Mouse (Mus musculus) urinary bladder, postnatal 0 days (tissue): Measurements from ENCODE around the gene 4930572O03Rik. TPM values are rescaled to one million over a fixed set of nuclear protein-coding genes. Genes with fewer than 3 reads are reported as not detected.

Experiments
- polyA plus RNA-seq: library from polyadenylated mRNA; unstranded; fragments of >200 nt; fragmentation: Nextera tagmentation; extraction: Ambion mirVana; gene quantifications from 2 replicates; pipeline ENCODE4 v1.2.1, GENCODE M21; 2015

The 4930572O03Rik gene
- polyA plus RNA-seq = not detected in 2 replicates

DNA sequence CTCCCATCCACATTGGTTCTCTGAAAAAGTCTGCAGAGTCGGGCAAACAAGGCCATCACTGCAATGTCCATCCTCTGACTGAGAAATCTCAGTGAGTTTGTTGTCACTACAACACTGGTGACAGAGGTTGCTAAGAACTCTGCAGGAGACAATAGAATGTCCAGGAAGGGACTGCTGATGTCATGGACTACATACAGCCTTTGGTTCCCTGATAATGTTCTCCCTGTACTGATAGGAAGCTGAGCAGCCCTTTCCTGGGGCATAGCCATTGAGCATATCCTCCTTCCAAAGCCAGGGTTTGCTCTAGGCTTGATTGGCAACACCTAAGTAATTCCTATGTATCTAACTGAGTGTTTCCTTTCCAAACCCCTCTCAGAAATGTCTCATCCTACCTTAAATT lies at the start of gene 4930572O03Rik:
Gene 4930572O03Rik (minus strand): TSS at position 101 of the 400 bp plus-strand sequence.

DNA sequence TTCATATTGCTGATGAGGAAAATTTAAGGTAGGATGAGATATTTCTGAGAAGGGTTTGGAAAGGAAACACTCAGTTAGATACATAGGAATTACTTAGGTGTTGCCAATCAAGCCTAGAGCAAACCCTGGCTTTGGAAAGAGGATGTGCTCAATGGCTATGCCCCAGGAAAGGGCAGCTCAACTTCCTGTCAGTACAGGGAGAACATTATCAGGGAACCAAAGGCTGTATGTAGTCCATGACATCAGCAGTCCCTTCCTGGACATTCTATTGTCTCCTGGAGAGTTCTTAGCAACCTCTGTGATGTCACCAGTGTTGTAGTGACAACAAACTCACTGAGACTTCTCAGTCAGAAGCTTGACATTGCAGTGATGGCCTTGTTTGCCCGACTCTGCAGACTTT lies 38.1 kb downstream of the 4930572O03Rik start, which contains the start of gene Speer4d:
Gene Speer4d (plus strand): TSS at position 301 of the 400 bp plus-strand sequence.

Other genes with a start within 250 kb of the 4930572O03Rik start
- gene Gm21149, start 180.5 kb downstream of the 4930572O03Rik start, polyA plus RNA-seq = not detected in 2 replicates
- 0.14 TPM in 1 of 2 replicates, not detected in the other for gene Gm21190, start 127.8 kb downstream of the 4930572O03Rik start, polyA plus RNA-seq
- 0.23 TPM in 1 of 2 replicates, not detected in the other for gene Gm21083, start 79.7 kb downstream of the 4930572O03Rik start, polyA plus RNA-seq
- not detected in 2 replicates for gene Speer4d, start 38.0 kb downstream of the 4930572O03Rik start, polyA plus RNA-seq
- not detected in 2 replicates for gene Speer4c, start 57.2 kb upstream of the 4930572O03Rik start, polyA plus RNA-seq